ENCODE assay signal across 9 mouse cellular contexts in genomic region chr15:86066836-86067580, GRCm38 (mm10). TPM values are rescaled to one million over a fixed set of nuclear protein-coding genes. Genes with fewer than 3 reads are reported as not detected.
DNase-seq lines count a peak whose midpoint lies in the region; ATAC-seq and TF ChIP-seq lines count a peak whose summit lies in the region.
"Had no signal": no experiment of that assay in that cellular context is flagged by ENCODE, and none has a peak within 500 bp of the region (broad histone marks: within the 10 kb centered on the region; RNA-seq: fewer than 3 reads in every experiment).

No protein-coding gene starts in this region.

- H3K9ac ChIP-seq in kidney, embryonic 15.5 days: no peak overlapping the region
- H3K9ac ChIP-seq in stomach, embryonic 16.5 days (ENCODE audit: low read length): peak overlapping the region; percentile 54

- no peak for TF ChIP-seq POLR2A in spleen, adult 2 months (IDR thresholded peaks at IDR 0.05; ENCODE audit: low read depth, low read length)
- no peak for TF ChIP-seq POLR2A in cerebellum, adult 2 months (IDR thresholded peaks at IDR 0.05; ENCODE audit: borderline replicate concordance, insufficient read depth, low read length)

- H3K4me1 ChIP-seq in kidney, embryonic 15.5 days: peaks cover 91% of the 10 kb centered on the region
- peaks cover 80% of the 10 kb centered on the region for H3K4me1 ChIP-seq in spleen, adult 2 months (ENCODE audit: control insufficient read depth, insufficient read depth, insufficient read length)
- peaks cover 39% of the 10 kb centered on the region for H3K4me1 ChIP-seq in stomach, embryonic 16.5 days (ENCODE audit: control insufficient read depth, insufficient read depth, low read length)
- peaks cover 49% of the 10 kb centered on the region for H3K4me1 ChIP-seq in cerebellum, adult 2 months (ENCODE audit: control insufficient read depth, insufficient read depth, low read length)

- H3K4me3 ChIP-seq in kidney, embryonic 15.5 days (replicated peaks): no peak overlapping the region
- H3K4me3 ChIP-seq in spleen, adult 2 months (ENCODE audit: extremely low read depth, insufficient read depth, insufficient read length): peak overlapping the region; percentile 1; the same call in 1 of the 2 replicates
- H3K4me3 ChIP-seq in stomach, embryonic 16.5 days (replicated peaks; ENCODE audit: low read length): no peak overlapping the region
- no peak overlapping the region for H3K4me3 ChIP-seq in cerebellum, adult 2 months (replicated peaks; ENCODE audit: insufficient read depth, low read depth, low read length)

- H3K9me3 ChIP-seq in kidney, embryonic 15.5 days (replicated peaks): no peaks in the 10 kb centered on the region
- H3K9me3 ChIP-seq in stomach, embryonic 16.5 days (replicated peaks; ENCODE audit: control insufficient read depth, low read length): no peaks in the 10 kb centered on the region

- H3K27ac ChIP-seq in kidney, embryonic 15.5 days: peak overlapping the region; percentile 15; the same call in 1 of the 2 replicates
- peak overlapping the region; percentile 89 for H3K27ac ChIP-seq in spleen, adult 2 months (ENCODE audit: insufficient read depth, low read length)
- H3K27ac ChIP-seq in stomach, embryonic 16.5 days (ENCODE audit: low read length): peak overlapping the region; percentile 61
- no peak overlapping the region for H3K27ac ChIP-seq in cerebellum, adult 2 months (ENCODE audit: insufficient read depth, low read length)

- TF ChIP-seq CTCF in spleen, adult 2 months (IDR thresholded peaks at IDR 0.05; ENCODE audit: extremely low read depth, insufficient read depth, insufficient read length, insufficient replicate concordance): no peak
- no peak for TF ChIP-seq CTCF in cerebellum, adult 2 months (IDR thresholded peaks at IDR 0.05; ENCODE audit: borderline replicate concordance, insufficient read depth, low read depth, low read length)

- H3K4me2 ChIP-seq in kidney, embryonic 15.5 days: peak overlapping the region; percentile 9; the same call in 1 of the 2 replicates
- H3K4me2 ChIP-seq in stomach, embryonic 16.5 days (ENCODE audit: low read depth, low read length): peak overlapping the region; percentile 9; the same call in 1 of the 2 replicates

- peak; percentile 8; the same call in 1 of the 2 replicates for ATAC-seq in kidney, embryonic 15.5 days (replicated peaks; ENCODE audit: low FRiP score)
- ATAC-seq in stomach, embryonic 16.5 days (ENCODE audit: insufficient read depth, low FRiP score): peak; percentile 26; the same call in 1 of the 2 replicates

- no peaks in the 10 kb centered on the region for H3K27me3 ChIP-seq in kidney, embryonic 15.5 days
- H3K27me3 ChIP-seq in spleen, adult 2 months (ENCODE audit: control insufficient read depth, insufficient read depth, low read length): no peaks in the 10 kb centered on the region
- H3K27me3 ChIP-seq in stomach, embryonic 16.5 days (ENCODE audit: control insufficient read depth, insufficient read depth, low read length): no peaks in the 10 kb centered on the region
- no peaks in the 10 kb centered on the region for H3K27me3 ChIP-seq in cerebellum, adult 2 months (ENCODE audit: control insufficient read depth, insufficient read depth, low read length)

- DNase-seq in kidney, postnatal 36 days: no peak
- no peak for DNase-seq in spleen, adult 2 months (ENCODE audit: low read depth in 1 of 2, low spot score in 2 of 2)
- DNase-seq in spleen, postnatal 14 days (ENCODE audit: low spot score in 2 of 2): no peak
- peak; percentile 69 for DNase-seq in fibroblast of lung, adult 2 months (ENCODE audit: low read depth)
- no peak for DNase-seq in cerebellum, adult 2 months
- no peak for DNase-seq in layer of hippocampus, adult 9-10 months (ENCODE audit: low spot score)
- DNase-seq: cerebellum, postnatal 14 days had no signal

- WGBS in kidney, embryonic 15.5 days: 29% methylated on average over 14 of the region's 14 CpGs
- WGBS in spleen, adult 2 months: 18% methylated on average over 14 of the region's 14 CpGs
- 42% methylated on average over 14 of the region's 14 CpGs for WGBS in stomach, embryonic 16.5 days
- WGBS in cerebellum, adult 2 months: 39% methylated on average over 14 of the region's 14 CpGs

- H3K36me3 ChIP-seq in kidney, embryonic 15.5 days: no peaks in the 10 kb centered on the region
- H3K36me3 ChIP-seq in spleen, adult 2 months (ENCODE audit: control insufficient read depth, insufficient read depth, low read length): no peaks in the 10 kb centered on the region
- no peaks in the 10 kb centered on the region for H3K36me3 ChIP-seq in stomach, embryonic 16.5 days (ENCODE audit: control insufficient read depth, insufficient read depth, low read length)

RNA-seq across cellular contexts. Expression of gene Gramd4, which starts 9.5 kb away (rescaled TPM):
- polyA plus RNA-seq in kidney, embryonic 15.5 days (2015; fragmentation: Nextera tagmentation; extraction: Ambion mirVana): 14.1 and 17.4 TPM in 2 replicates
- 36.2 and 43.9 TPM in 2 replicates for polyA plus RNA-seq in spleen, adult 2 months (2012; rRNA removed)
- 10.5 and 12.1 TPM in 2 replicates for polyA plus RNA-seq in stomach, embryonic 16.5 days (2015; fragmentation: Nextera tagmentation; extraction: Ambion mirVana)
- 36.0 and 40.4 TPM in 2 replicates for polyA plus RNA-seq in cerebellum, adult 2 months (2012; rRNA removed)

RNA-seq across cellular contexts. Expression of gene Celsr1, which starts 33.4 kb away (rescaled TPM):
- 3.7 and 3.9 TPM in 2 replicates for polyA plus RNA-seq in kidney, embryonic 15.5 days (2015; fragmentation: Nextera tagmentation; extraction: Ambion mirVana)
- polyA plus RNA-seq in spleen, adult 2 months (2012; rRNA removed): 7.4 and 7.9 TPM in 2 replicates
- polyA plus RNA-seq in stomach, embryonic 16.5 days (2015; fragmentation: Nextera tagmentation; extraction: Ambion mirVana): 2.6 and 2.7 TPM in 2 replicates
- 0.49 and 0.60 TPM in 2 replicates for polyA plus RNA-seq in cerebellum, adult 2 months (2012; rRNA removed)
